Mouse (Mus musculus) 3T3-L1 (cell line): Measurements from ENCODE around the gene Cbl.
A peak's percentile ranks its signal among the peaks of the same experiment; 100 is the strongest.

ENCODE experiments used
- DNase-seq: peaks from one replicate; pipeline ENCODE4 v3.0.0-alpha.2; 2015; ENCODE audit warnings: low read depth, low spot score

Cbl gene

DNA sequence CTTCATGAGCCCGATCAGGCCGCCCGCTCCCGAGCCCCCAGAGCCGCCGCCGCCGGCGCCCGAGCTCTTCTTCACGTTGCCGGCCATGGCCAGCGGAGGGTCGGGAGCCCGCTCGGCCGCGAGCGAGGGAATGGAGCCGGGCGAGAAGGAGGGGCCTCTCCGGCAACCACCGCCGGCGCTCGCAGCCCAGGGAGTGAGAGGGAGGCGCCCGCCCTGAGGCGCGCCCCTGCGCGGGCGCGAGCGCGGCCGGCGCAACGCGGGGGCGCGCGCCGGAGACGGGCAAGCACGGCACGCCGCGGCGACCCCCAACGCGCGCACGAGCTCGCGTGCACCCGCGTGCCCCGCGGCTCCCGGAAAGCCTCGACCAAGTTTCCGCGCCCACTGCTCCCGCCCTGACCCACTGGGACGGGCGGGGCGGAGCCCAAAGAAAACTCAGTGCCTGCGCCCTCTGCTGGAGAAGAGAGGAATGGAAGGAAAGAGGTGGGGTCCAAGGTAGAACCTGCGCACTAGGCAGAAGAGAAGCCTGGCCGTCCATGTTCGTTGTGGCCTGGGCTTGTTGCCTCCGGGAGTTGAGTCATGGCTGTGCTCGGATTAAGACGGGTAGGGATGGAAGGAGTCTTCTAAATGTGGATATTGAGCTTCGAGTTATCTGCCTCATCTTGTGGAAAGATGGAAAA lies at the start of gene Cbl:
Gene Cbl, minus strand, starts transcription at position 248 of the 677 bp plus-strand sequence.
- DNase-seq, result peak; percentile 98

DNA sequence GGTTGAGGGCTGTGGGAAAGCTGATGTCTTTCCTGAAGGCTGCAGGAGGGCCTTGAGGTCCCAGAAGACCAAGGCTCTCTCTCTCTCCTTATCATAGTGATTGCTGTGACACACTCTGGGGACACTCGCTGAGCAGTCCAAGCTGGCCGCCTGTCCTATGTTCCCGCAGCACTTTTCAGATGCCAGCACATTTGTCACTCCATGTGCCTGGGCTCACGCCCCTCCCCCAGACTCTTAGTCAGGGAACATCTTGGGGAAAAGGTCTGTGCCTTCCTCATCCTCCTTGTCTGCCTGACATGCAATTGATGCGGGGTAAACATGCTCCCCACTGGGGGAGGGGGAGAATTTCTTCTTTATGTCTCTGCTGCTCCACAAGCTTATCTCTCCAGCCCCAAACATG lies 49.3 kb upstream of the Cbl start:
- DNase-seq, result no peak

DNA sequence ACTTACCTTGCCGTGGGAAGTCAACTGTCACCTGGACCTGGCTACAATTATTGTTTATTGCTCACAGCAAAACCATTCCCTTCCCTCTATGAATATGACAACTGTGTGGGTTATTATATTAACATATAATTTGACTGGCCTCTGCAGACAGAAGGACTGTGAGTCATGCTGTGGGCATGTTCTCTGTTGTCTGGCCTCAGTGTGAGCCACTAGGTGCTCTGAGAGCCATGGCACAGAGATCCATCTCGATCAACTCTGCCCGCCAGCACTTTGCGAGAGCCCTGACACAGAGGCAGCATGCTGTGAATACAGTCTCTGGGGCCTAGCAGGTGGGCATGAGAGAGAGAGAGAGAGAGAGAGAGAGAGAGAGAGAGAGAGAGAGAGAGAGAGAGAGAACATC lies 36.1 kb upstream of the Cbl start:
- DNase-seq, result peak; percentile 71

DNA sequence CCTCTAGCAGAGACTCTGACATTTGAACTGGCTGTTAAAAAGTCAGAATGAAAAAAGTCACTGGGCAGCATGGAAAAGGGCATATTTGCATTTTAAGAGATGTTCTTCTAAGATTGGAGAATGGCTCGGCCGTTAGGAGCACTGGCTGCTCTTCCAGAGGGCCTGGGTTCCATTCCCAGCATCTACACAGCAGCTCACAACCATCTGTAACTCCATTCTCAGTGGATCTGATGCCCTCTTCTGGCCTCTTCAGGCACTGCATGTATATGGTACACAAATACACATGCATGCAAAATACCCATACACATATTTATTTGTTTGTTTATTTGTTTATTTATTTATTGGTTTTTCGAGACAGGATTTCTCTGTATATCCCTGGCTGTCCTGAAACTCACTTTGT lies 35.2 kb upstream of the Cbl start:
- DNase-seq, result peak; percentile 41

DNA sequence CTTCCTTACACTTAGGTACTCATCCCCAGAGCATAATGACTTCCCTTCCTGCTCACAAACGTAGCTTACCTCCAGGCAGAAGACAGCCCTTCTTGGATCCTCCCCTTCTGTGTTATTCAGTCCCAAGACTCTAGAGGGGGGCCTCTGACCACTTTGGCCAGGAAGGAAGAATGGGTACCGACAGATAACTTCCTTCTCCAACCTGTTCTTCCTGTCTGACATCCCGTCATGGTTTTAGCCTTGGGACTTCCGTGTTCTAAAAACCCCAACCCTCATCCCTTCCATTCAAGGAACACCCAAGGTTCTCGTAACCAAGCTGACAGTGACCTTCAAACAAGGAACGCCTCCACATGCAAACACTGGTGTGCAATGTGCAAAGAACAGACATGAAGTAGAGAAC lies 34.6 kb upstream of the Cbl start, which contains the start of gene Nlrx1:
Gene Nlrx1, minus strand, starts transcription at position 168 of the 400 bp plus-strand sequence.
- peak; percentile 10 for DNase-seq

DNA sequence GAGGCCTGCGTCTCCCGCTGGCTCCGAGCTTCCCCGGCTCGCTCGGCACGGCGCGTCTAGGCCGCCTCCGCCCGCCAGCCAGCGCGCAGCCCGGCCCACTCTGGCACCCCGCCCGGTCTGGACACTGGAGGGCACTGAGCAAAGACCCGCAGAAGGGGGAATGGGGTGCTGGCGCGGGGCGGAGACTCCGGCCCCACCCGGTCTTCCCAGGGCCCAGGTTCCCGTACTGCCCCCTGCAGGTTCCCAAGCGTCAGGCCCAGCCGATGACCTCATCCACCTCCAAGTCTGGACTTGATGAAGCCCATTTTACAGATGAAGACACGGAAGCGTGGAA lies 34.1 kb upstream of the Cbl start:
- DNase-seq, result peak; percentile 61

DNA sequence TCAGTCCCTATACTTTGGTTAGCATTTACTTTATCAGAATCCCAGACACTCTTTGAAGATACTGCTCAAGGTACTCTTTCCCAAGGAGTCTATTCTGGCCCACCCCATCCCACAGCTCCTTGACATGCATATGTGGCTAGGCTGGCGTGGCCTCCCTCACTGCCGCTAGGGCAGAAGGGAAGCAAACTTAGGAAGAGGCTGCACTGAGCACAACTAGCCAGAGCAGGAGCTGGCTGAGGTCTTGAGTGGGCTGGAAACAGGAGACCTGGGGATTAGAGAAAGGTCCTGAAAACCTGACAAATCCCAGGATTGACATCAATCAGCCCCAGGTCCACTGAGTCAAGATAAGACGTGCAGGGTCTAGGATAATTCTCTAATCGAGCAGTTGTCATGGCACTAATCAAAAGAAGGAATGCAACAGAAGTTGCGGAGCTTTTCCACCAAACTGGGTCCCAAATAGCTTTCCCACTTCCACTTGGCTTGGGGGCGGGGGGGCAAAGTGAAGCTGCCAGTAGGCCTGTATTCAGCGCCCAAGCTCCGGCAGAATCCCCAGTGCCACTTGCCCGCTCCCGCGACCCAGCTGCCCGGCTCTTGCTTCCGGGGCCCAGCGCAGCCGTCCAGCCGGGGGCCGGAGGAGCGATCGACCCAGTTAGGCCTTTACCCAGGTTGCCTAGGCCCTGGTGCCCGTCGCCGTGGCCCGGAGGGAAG lies 33.6 kb upstream of the Cbl start:
- peak; percentile 25 for DNase-seq

DNA sequence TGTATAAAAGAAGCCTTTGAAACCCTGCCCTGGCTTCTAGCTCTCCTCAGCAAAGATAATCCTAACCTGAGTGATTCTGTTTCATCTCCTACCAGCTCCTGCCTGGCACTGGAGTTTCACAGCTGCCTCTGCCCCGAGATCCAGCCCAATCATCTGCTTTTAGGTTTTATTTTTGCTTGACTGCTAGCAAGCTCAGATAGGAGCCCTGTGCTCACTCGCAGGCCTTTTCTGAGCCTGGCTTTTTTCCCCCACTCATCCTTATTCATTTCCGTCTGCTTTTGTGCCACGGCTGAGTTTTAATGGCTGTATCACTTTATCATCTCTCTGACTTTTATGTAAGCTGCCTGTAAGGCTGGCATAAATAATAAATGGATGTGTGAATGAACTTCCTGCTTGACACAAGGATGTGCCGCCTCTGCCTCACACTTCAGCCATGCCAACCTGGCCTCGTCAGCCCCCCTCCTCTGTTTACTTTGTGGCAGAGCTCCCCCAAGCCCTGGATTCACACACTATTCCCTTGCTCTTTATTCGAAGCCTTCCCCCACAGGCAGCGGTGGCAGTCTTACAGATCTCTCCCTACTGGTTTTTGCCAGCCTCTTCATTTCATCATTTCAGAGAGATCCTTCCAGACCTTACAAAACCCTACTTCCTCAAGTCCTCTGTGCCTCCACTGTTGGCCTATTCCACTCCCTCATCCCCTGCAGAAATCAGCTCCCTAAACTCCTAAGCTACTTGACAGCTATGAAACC lies 32.8 kb upstream of the Cbl start:
- no peak for DNase-seq

DNA sequence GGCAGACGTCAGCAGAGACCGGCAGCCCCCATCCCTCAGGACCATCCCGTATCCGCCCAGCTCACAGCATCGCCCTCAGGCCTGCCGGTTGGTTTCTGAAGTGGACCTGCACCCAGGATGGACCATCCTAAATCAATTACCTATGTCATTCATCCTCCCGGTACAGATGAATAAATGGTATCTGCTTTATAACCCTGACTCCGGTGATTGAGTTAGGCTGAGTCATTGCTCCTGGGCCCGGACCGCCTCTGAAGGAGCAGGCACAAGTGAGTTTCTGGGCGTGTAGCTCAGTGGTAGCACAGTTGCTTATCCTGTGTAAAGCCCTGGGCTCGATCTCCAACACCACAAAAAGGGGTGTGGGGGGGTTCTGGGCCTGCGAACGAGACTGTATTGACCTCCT lies 27.5 kb upstream of the Cbl start:
- no peak for DNase-seq

DNA sequence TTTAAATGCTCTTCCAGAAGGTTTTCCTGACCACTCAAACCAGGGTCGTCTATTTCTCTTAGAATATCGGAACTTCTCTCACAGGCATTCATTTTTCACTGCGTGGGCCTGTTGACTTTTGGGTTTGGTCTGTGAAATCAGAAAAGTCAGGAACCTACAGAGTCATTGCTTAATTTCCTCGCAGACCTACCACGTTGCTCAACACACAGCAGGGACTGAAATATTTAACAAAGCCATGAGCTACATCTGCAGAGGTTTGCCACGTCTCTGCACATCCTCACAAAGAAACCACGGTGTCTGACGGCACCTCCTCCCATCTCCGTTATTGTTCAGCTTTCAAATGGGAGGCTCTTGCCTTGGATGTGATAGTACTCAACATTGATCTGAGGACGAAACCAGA lies 25.2 kb upstream of the Cbl start:
- DNase-seq, result no peak

DNA sequence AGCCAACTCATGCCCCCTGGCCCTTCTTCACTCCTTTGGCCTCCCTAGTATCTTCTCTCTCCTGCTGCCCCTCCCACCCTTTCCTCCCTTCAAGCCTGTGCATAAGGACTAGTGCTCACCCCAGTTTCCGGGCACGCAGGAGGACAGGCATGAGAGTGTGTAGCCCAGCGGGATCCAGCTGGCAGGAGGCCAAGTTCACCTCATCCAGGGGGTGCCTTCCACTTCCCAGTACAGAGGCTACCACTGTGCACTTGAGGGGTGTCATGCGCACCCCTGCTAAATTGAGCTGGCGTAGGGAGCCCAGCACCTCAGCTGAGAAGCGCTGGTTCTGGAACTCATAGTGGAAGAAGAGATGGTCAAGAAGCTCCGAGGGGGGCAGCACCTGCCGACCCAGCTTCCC lies 22.4 kb upstream of the Cbl start:
- no peak for DNase-seq

DNA sequence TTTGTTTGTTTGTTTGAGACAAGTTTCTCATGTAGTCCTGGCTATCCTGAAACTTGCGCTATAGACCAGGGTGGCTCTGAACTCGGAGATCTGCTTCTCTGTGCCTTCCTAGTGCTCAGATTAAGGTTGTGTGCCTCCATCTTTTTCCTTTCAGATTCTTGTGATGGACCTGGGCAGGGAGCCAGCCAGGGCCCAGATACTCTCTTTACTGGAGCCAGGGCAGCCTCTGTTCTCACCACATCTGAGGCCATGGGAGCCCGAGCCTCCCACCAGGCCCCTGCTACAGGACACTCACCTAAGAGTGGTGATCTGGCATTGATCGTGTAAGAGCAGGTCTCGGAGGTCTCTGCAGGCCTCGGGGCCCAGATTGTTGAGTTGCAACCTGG lies 21.3 kb upstream of the Cbl start:
- no peak for DNase-seq

DNA sequence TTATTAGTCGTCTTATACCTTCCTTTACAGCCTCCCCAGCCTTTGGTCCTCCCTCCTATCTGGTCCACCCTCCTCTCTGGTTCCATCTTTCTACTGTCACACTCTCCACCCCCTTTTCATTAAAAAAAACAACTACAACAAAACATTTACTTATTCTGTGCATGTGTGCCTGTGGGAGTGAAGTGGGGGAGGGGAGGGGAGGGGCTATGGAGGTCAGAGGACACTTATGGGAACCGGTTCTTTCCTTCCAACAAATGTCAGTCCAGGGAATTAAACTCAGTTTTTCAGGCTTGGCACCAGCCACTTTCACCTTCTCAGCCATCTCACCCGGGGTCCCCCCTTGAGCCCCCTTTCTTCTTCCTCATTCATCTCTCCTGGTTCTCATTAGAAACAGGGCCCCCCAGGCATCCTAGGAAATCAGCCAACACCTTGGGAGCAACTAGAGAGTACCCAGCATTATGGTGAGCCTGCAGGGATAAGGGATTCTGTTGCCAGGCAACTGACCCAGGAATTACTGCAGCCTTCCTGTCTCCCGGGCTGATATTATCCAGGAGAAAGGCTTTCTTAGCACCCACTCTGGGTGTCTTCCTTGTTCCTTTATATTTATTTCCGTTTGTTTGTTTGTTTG lies 20.8 kb upstream of the Cbl start:
- DNase-seq, result no peak

DNA sequence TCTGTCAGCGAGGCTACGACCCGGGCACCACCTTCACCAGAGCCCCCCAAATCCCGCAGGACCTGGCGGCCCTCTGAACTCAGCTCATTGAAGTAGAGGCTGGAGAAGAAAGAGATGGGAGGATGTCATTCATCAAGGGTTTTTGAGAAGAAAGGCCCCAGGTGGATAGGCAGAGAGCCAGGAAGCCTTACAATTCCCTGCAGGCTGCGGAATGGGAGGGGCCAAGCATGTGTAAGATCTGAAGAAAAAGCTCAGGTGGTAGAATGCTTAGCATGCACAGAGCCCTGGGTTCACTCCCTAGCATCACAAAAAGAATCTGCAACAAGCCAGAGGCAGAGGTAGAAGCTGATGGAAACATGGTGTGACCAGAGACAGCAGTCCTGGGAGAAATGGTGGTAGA lies 19.6 kb upstream of the Cbl start:
- DNase-seq, result no peak

DNA sequence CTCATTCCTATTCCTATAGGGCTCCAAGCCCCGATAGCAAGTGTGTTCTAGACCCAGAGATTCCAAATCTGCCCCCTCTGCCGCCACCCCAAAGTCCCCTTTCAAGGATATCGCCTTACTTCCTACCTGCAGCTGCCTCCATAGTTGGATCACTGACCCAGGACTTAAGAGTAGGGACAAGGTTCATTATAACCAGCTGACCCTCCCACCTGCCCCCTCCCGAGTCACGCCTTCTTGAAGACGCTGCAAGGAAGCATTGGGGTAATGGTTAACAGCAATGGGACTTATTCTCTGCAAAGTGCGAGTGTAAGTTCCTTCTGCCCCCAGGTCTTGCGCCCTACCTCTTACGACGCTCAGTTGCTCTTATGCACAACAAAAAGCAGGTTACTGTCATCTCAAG lies 17.5 kb upstream of the Cbl start, which contains the start of gene Pdzd3:
Gene Pdzd3, minus strand, starts transcription at position 158 of the 400 bp plus-strand sequence.
- no peak for DNase-seq

DNA sequence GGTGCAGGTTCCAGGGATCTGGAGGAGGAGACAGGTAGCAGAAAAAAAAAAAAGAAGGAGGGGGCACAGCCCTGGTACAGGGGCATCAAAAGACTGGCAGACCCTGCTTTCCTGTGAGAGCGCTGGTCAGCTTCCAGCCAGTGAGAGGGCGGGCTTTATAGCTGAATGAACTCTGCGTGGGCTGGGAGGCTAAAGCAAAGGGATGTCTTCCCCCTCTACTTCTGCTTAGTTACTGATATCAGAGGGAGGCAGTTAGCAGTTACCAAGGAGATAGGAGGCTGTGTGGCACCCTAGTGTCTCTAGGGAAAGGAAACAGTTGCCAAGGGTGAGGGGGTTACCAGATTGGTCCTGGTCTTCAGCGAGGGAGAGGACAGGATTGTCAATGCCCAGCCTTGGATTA lies 16.6 kb upstream of the Cbl start:
- DNase-seq, result no peak

DNA sequence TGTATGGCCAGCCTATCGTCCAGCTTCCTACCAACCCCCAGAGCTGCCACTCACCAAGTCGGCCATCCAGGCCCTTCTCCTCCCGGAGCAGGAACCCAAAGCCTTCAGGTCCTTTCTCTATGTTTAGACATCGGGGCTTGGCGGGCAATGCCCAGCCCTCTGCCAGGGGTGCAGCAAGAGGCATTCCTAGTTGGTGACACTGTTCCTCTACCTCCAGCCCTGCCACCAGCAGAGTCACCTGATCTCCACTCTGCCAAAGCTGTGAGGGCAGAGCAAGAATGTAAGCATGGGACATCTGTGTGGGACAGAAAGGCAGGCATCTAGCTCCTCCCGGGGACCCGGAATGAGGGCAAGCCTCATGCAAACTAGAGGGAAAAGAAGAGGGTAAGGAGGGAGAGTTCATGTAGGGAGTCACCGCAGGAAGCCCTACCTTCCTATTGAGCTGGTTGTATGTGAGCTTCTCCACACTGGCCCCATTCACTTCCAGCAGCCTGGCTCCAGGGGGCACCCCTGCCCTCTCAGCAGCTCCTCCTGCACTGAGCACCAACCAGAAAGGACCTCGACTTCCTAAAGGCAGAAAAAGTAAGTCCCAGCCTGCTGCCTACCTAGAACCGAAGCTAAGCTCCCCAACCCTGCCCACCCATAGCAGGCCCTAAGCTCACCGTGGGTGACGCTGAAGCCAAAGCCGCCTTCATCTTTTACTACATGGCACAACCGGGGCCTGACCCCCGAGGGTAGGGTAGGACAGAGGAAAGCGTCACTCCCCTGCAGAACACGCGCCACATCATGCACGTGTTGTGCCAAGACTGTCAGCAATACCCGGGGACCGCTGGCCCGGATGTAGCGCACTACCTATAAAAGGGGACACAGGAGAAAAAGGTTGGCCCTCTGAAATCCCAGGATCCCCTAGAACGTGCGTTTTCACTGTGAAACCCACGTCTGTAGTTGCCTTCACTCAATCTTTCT lies 15.6 kb upstream of the Cbl start:
- peak; percentile 49 for DNase-seq

DNA sequence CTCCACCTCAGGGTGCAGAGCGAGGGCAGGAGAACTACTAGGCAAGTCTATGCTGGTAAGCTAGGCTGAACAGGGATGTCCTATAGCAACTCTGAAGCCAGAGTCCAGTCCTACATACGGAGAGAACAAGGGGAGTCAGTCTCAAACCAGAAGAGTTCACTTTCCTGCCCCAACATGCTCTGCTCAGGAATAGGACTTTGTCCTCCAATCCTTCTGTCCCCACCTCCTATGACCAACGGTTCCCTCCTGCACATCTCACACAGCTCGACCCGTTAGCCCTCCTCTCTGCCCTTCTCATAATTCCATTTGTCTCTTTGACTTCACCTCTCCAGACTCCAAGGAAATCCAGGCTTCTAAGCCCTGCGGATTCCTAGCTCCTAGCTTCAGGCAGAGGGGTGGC lies 14.1 kb upstream of the Cbl start:
- no peak for DNase-seq

DNA sequence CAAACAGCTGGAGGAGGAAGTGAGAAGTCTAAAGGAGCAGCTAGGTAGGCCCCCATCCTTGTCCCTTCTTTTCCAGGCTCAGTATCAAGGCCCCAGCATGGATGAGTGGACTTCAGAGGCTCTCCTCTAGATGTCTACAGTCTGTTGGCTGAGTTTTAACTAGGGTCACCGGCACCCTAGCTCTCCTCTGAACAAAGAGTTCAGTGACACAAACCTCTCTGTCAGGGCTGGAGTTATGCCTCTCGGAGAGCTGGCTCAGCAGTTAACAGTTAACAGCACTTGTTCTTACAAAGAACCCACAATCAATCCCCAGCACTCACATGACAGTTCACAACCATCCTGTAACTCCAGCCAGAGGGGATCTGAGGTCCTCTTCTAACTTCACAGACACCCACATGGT lies 9.8 kb upstream of the Cbl start:
- DNase-seq, result no peak

DNA sequence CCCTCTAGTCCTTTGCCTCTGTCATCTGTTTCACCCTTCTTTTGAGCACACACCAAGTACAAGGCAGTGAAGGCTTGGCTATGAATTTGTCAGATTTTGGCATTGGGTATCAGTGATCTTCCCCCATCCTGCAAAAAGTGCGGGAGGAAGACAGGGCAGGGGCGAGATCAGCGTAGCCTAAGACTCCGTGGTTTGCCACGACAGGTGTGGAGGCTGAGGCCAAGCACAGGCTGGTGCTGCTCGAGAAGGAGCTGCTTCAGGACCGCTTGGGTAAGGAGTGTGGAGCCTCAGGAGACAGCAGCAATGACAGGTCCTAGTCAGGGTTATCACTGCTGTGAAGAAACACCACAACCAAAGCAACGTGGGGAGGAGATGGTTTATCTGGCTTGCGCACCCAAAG lies 7.6 kb upstream of the Cbl start:
- no peak for DNase-seq

DNA sequence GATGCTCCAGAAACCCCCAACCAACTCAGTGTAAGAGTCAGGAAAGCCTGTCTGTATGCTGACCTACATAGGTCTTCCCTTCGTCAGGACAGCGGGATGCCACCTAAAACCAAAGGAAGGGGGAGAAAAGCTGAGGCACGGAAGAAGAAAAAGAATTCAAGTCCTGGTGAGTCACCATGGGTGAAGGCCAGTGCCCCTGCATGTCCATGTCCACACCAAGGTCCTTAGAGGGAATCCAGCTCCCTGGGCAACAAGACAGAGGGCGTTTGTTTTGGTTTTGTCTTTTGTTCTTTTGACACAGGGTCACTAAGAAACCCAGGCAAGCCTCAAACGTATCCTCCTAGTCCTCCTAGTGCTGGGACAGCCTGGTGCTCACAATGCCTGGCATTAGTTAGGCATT lies 7.1 kb upstream of the Cbl start:
- no peak for DNase-seq
